Mouse (Mus musculus) lung, postnatal 36 days (tissue): Measurements from ENCODE around the gene Spg7.

Experiments
- DNase-seq: peaks from one replicate; pipeline ENCODE4 v3.0.0; 2022; ENCODE audit warnings: mixed read lengths

Spg7 gene

GRCm38 (mm10) chr8:123135806-123136205 is 73.1 kb downstream of the Spg7 start:
- no peak for DNase-seq

GRCm38 (mm10) chr8:123136287-123136686 is 73.5 kb downstream of the Spg7 start:
- no peak for DNase-seq

- no peak for DNase-seq
Observed at GRCm38 (mm10) chr8:123137645-123138077, 74.9 kb downstream of the Spg7 start.

GRCm38 (mm10) chr8:123138741-123139140 is 76.0 kb downstream of the Spg7 start:
- DNase-seq, result no peak

GRCm38 (mm10) chr8:123141741-123142462 is 79.2 kb downstream of the Spg7 start:
- DNase-seq, result peak; percentile 92

- DNase-seq, result peak; percentile 72
Observed at GRCm38 (mm10) chr8:123145279-123145678, 82.5 kb downstream of the Spg7 start.

- peak; percentile 23 for DNase-seq
Observed at GRCm38 (mm10) chr8:123146390-123146789, 83.6 kb downstream of the Spg7 start.
